In the genomic region with DNA sequence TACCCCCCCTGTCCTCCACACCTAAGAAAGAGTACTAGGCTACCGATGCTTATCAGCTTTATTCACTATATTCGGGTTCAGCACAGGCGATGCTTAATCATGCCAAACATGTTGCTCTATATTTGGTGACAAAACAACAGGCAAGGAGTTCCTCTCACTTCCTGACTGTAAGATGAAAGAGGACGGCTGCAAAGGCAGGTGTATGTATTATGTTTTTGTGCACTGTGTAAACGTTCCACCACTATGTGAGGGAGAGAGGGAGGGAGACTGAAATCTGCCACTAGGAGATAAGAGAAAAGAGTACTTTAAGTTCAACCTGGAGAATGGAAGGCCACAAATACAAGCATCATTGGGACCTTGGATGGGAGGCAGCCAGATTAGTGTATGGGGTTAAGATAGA, we compare ENCODE assay signal across 21 mouse cellular contexts.
DNase-seq lines count a peak whose midpoint lies in the region; ATAC-seq and TF ChIP-seq lines count a peak whose summit lies in the region.
"Had no signal": no experiment of that assay in that cellular context is flagged by ENCODE, and none has a peak within 500 bp of the region (broad histone marks: within the 10 kb centered on the region; RNA-seq: fewer than 3 reads in every experiment).

No protein-coding gene starts in this region.

- 0 out of 2 replicates have a peak overlapping the region, but pooled peaks have one; percentile 28 for H3K27ac ChIP-seq in testis, adult 2 months (ENCODE audit: control insufficient read depth, insufficient read depth, low read depth, low read length)
- no peak overlapping the region for H3K27ac ChIP-seq in liver, embryonic 13.5 days
- H3K27ac ChIP-seq in hindbrain, embryonic 10.5 days, result no peak overlapping the region
- H3K27ac ChIP-seq in hindbrain, postnatal 0 days, result no peak overlapping the region
- H3K27ac ChIP-seq: forebrain, embryonic 10.5 days; gastrocnemius, adult 2 months; limb, embryonic 10.5 days; liver, embryonic 15.5 days; midbrain, embryonic 13.5 days had no signal

- H3K9ac ChIP-seq in liver, embryonic 13.5 days, result no peak overlapping the region
- no peak overlapping the region for H3K9ac ChIP-seq in hindbrain, postnatal 0 days (replicated peaks; ENCODE audit: low read length)
- H3K9ac ChIP-seq: heart, embryonic 13.5 days; liver, embryonic 15.5 days; midbrain, embryonic 13.5 days had no signal

- DNase-seq in testis, postnatal 10 days (ENCODE audit: low spot score), result no peak
- no peak for DNase-seq in liver, embryonic 13.5 days
- peak; percentile 78 for DNase-seq in thymus, postnatal 0 days (ENCODE audit: low spot score)
- no peak for DNase-seq in hindbrain, embryonic 10.5 days (ENCODE audit: low spot score)
- DNase-seq in hindbrain, postnatal 0 days (ENCODE audit: low spot score), result no peak
- DNase-seq: adrenal gland, postnatal 14 days; B cell, adult 2 months; cerebellum, adult 18-20 months; gastrocnemius, adult 2 months; kidney, adult 9 months; kidney, postnatal 25 days; spleen, adult 18-20 months had no signal

- no peak for TF ChIP-seq CTCF in testis, adult 2 months (IDR thresholded peaks at IDR 0.05; ENCODE audit: control insufficient read depth, insufficient read depth, insufficient replicate concordance, low read depth, low read length)
- TF ChIP-seq CTCF in hindbrain, postnatal 0 days (IDR thresholded peaks at IDR 0.05; ENCODE audit: low read depth), result no peak

- WGBS in liver, embryonic 13.5 days (ENCODE audit: insufficient replicate concordance), result 23% methylated on average over 5 of the region's 5 CpGs
- 85% methylated on average over 5 of the region's 5 CpGs for WGBS in hindbrain, embryonic 10.5 days
- whole genome bisulfite sequencing in hindbrain, postnatal 0 days, result 78% methylated on average over 5 of the region's 5 CpGs

- no peaks in the 10 kb centered on the region for H3K27me3 ChIP-seq in testis, adult 2 months (ENCODE audit: control insufficient read depth, insufficient read depth, low read length)
- H3K27me3 ChIP-seq in liver, embryonic 13.5 days, result no peaks in the 10 kb centered on the region
- H3K27me3 ChIP-seq in hindbrain, embryonic 10.5 days (ENCODE audit: insufficient read depth, poor library complexity, severe bottlenecking), result no peaks in the 10 kb centered on the region
- no peaks in the 10 kb centered on the region for H3K27me3 ChIP-seq in hindbrain, postnatal 0 days (ENCODE audit: insufficient read depth, low read length)
- H3K27me3 ChIP-seq: heart, embryonic 13.5 days; liver, embryonic 15.5 days; midbrain, embryonic 13.5 days; Patski had no signal

- peak; percentile 49 for ATAC-seq in liver, embryonic 13.5 days (ENCODE audit: low read depth)
- ATAC-seq in hindbrain, postnatal 0 days, result no peak
- ATAC-seq in inflammation-experienced regulatory T-cells, adult 6 months, result no peak
- ATAC-seq: lung, postnatal 0 days; midbrain, embryonic 13.5 days; Patski had no signal

- no peaks in the 10 kb centered on the region for H3K4me1 ChIP-seq in testis, adult 2 months (ENCODE audit: control insufficient read depth, insufficient read depth, low read length)
- H3K4me1 ChIP-seq in liver, embryonic 13.5 days (replicated peaks), result peaks cover 16% of the 10 kb centered on the region
- peaks cover 20% of the 10 kb centered on the region for H3K4me1 ChIP-seq in hindbrain, embryonic 10.5 days (replicated peaks)
- no peaks in the 10 kb centered on the region for H3K4me1 ChIP-seq in hindbrain, postnatal 0 days (ENCODE audit: insufficient read depth, low read length)

- no peaks in the 10 kb centered on the region for H3K36me3 ChIP-seq in testis, adult 2 months (ENCODE audit: control insufficient read depth, insufficient read depth, low read length)
- no peaks in the 10 kb centered on the region for H3K36me3 ChIP-seq in liver, embryonic 13.5 days
- H3K36me3 ChIP-seq in hindbrain, embryonic 10.5 days, result peaks cover 14% of the 10 kb centered on the region
- no peaks in the 10 kb centered on the region for H3K36me3 ChIP-seq in hindbrain, postnatal 0 days (ENCODE audit: insufficient read depth, low read length)
- H3K36me3 ChIP-seq: liver, embryonic 15.5 days; midbrain, embryonic 13.5 days had no signal

- H3K4me2 ChIP-seq in liver, embryonic 13.5 days, result no peak overlapping the region
- no peak overlapping the region for H3K4me2 ChIP-seq in hindbrain, postnatal 0 days (ENCODE audit: low read depth, low read length)
- H3K4me2 ChIP-seq: heart, embryonic 13.5 days; liver, embryonic 15.5 days; midbrain, embryonic 13.5 days had no signal

- no peak for TF ChIP-seq POLR2A in testis, adult 2 months (IDR thresholded peaks at IDR 0.05; ENCODE audit: control insufficient read depth, low read depth, low read length)

- no peaks in the 10 kb centered on the region for H3K9me3 ChIP-seq in liver, embryonic 13.5 days (replicated peaks)
- H3K9me3 ChIP-seq in hindbrain, embryonic 10.5 days, result no peaks in the 10 kb centered on the region
- H3K9me3 ChIP-seq in hindbrain, postnatal 0 days (ENCODE audit: low read length), result no peaks in the 10 kb centered on the region
- H3K9me3 ChIP-seq: forebrain, embryonic 10.5 days; heart, embryonic 13.5 days; limb, embryonic 10.5 days; liver, embryonic 15.5 days; midbrain, embryonic 13.5 days had no signal

- no peak overlapping the region for H3K4me3 ChIP-seq in testis, adult 2 months (ENCODE audit: control insufficient read depth, low read depth, low read length)
- H3K4me3 ChIP-seq in liver, embryonic 13.5 days (replicated peaks), result no peak overlapping the region
- no peak overlapping the region for H3K4me3 ChIP-seq in hindbrain, embryonic 10.5 days
- no peak overlapping the region for H3K4me3 ChIP-seq in hindbrain, postnatal 0 days (ENCODE audit: low read length)
- H3K4me3 ChIP-seq: forebrain, embryonic 10.5 days; gastrocnemius, adult 2 months; heart, embryonic 13.5 days; limb, embryonic 10.5 days; liver, embryonic 15.5 days; midbrain, embryonic 13.5 days had no signal
